Mouse (Mus musculus): ENCODE results near the gene Fndc7. TPM values are rescaled to one million over a fixed set of nuclear protein-coding genes. Genes with fewer than 3 reads are reported as not detected.
"Not testable (repeated sequence)": the region's sequence is repeated elsewhere in the genome, so short reads cannot be mapped to it uniquely, and the experiment has no call there.

Fndc7 gene
- polyA plus RNA-seq, 2 experiments: 0.23 to 0.35 TPM

GRCm38 (mm10) chr3:108839647-108839999 is 50.2 kb downstream of the Fndc7 start:
- H3K4me1 ChIP-seq (ENCODE audit: control insufficient read depth, insufficient read depth, low read length): peaks cover 14% of the 10 kb centered on the region
- ATAC-seq (ENCODE audit: low FRiP score, low read depth): no peak
- H3K27ac ChIP-seq (replicated peaks; ENCODE audit: low read depth, low read length): peak overlapping the region; percentile 75
- H3K27me3 ChIP-seq (ENCODE audit: control insufficient read depth, insufficient read depth, low read length): no peaks in the 10 kb centered on the region
- no peak for TF ChIP-seq POLR2A (IDR thresholded peaks at IDR 0.05; ENCODE audit: borderline replicate concordance, extremely low read depth, insufficient read depth, insufficient read length)
- H3K4me2 ChIP-seq (replicated peaks; ENCODE audit: low read depth, low read length, severe bottlenecking): peak overlapping the region; percentile 58
- no peaks in the 10 kb centered on the region for H3K36me3 ChIP-seq (ENCODE audit: control insufficient read depth, insufficient read depth, low read length)
- peak; percentile 19 for DNase-seq (ENCODE audit: low spot score)
- H3K4me3 ChIP-seq (replicated peaks; ENCODE audit: low read length): peak overlapping the region; percentile 87
- H3K9ac ChIP-seq (ENCODE audit: low read depth, low read length, severe bottlenecking): peak overlapping the region; percentile 72
- H3K9me3 ChIP-seq (ENCODE audit: control insufficient read depth, low read length): no peaks in the 10 kb centered on the region
- 4% methylated on average over 8 of the region's 8 CpGs for WGBS

DNA sequence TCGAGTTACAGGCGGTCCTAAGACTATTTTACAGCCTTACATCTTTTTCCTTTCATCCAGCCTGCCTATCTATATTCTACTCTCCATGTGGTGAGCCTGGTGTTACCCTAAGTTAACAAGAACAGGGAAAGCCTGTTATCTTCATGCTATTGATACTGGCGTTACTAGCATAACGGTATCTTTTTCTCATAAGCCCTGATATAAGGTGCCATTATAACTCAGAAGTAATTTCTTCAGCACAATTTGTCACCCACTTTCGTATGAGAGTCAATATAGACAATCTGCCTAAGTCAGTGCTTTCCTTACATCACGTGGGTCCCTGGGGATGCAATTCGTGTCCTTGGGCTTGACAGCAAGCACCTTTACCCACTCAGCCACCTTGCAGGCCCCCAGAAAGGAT is 50.8 kb downstream of the Fndc7 start:
- no peak overlapping the region for H3K27ac ChIP-seq (replicated peaks; ENCODE audit: low read depth, low read length)
- H3K9ac ChIP-seq (ENCODE audit: low read depth, low read length, severe bottlenecking): 0 out of 2 replicates have a peak overlapping the region, but pooled peaks have one; percentile 72
- H3K4me1 ChIP-seq (ENCODE audit: control insufficient read depth, insufficient read depth, low read length): peaks cover 14% of the 10 kb centered on the region
- no peak for TF ChIP-seq POLR2A (IDR thresholded peaks at IDR 0.05; ENCODE audit: borderline replicate concordance, extremely low read depth, insufficient read depth, insufficient read length)
- H3K4me2 ChIP-seq (replicated peaks; ENCODE audit: low read depth, low read length, severe bottlenecking): peak overlapping the region; percentile 58
- peak overlapping the region; percentile 87 for H3K4me3 ChIP-seq (replicated peaks; ENCODE audit: low read length)
- ATAC-seq (ENCODE audit: low FRiP score, low read depth): no peak
- no peaks in the 10 kb centered on the region for H3K9me3 ChIP-seq (ENCODE audit: control insufficient read depth, low read length)
- no peaks in the 10 kb centered on the region for H3K36me3 ChIP-seq (ENCODE audit: control insufficient read depth, insufficient read depth, low read length)
- no peak for DNase-seq (ENCODE audit: low spot score)
- no peaks in the 10 kb centered on the region for H3K27me3 ChIP-seq (ENCODE audit: control insufficient read depth, insufficient read depth, low read length)
- 83% methylated on average over 7 of the region's 7 CpGs for WGBS

DNA sequence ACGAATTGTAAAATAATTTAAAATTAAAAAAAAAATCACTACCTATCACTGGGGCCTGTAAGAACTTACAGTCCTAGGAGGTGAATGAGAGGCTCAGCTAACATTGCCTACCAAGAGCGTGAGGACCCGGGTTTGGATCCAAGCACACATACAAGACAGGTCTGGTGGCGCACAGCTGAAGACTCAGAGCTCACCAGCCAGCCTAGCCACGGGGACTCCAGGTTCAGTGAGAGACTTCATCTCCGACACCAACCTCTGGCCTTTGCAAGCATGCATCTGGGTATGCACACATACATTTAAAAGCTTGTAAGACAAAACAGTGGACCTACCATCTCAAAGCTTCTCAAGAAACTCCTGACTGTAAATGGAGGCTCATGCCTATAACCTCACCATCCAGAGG is 52.9 kb downstream of the Fndc7 start:
- no peak for TF ChIP-seq POLR2A (IDR thresholded peaks at IDR 0.05; ENCODE audit: borderline replicate concordance, extremely low read depth, insufficient read depth, insufficient read length)
- DNase-seq (ENCODE audit: low spot score) (no peak), ATAC-seq (ENCODE audit: low FRiP score, low read depth) (no peak)
- Histone ChIP-seq H3K27ac (replicated peaks; ENCODE audit: low read depth, low read length) (no peak overlapping the region), H3K4me3 (replicated peaks; ENCODE audit: low read length) (no peak overlapping the region), H3K4me2 (replicated peaks; ENCODE audit: low read depth, low read length, severe bottlenecking) (no peak overlapping the region), H3K36me3 (ENCODE audit: control insufficient read depth, insufficient read depth, low read length) (no peaks in the 10 kb centered on the region), H3K9me3 (ENCODE audit: control insufficient read depth, low read length) (no peaks in the 10 kb centered on the region), H3K27me3 (ENCODE audit: control insufficient read depth, insufficient read depth, low read length) (no peaks in the 10 kb centered on the region), H3K9ac (ENCODE audit: low read depth, low read length, severe bottlenecking) (no peak overlapping the region), H3K4me1 (ENCODE audit: control insufficient read depth, insufficient read depth, low read length) (peaks cover 14% of the 10 kb centered on the region)
- 95% methylated on average over 6 of the region's 6 CpGs for WGBS

GRCm38 (mm10) chr3:108833717-108834116 is 56.1 kb downstream of the Fndc7 start:
- H3K9ac ChIP-seq (ENCODE audit: low read depth, low read length, severe bottlenecking); DNase-seq (ENCODE audit: low spot score); H3K4me2 ChIP-seq (replicated peaks; ENCODE audit: low read depth, low read length, severe bottlenecking); H3K4me1 ChIP-seq (ENCODE audit: control insufficient read depth, insufficient read depth, low read length); ATAC-seq (ENCODE audit: low FRiP score, low read depth); H3K27me3 ChIP-seq (ENCODE audit: control insufficient read depth, insufficient read depth, low read length); H3K9me3 ChIP-seq (ENCODE audit: control insufficient read depth, low read length); H3K36me3 ChIP-seq (ENCODE audit: control insufficient read depth, insufficient read depth, low read length); H3K4me3 ChIP-seq (replicated peaks; ENCODE audit: low read length); H3K27ac ChIP-seq (replicated peaks; ENCODE audit: low read depth, low read length): not testable (repeated sequence)
- WGBS: 97% methylated on average over 1 of the region's 1 CpGs

DNA sequence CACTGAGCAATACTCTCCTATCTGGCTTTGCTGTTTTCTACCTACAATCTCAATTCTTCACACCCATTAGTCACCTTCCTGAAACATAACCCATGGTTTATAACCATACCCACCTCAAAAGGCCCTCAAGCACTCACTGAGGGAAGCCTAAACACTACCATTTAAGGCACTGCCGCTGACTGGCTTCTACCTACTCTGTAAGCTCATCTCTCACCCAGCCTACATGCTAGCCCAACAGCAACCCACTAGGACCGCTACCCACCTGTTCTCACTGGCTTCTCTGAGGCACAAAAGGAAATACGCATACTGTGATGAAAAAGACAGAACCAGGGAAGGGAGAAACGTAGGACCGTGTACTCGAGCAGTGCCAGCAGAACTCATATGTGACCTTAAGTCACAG is 58.1 kb downstream of the Fndc7 start:
- Histone ChIP-seq H3K4me1 (ENCODE audit: control insufficient read depth, insufficient read depth, low read length) (no peaks in the 10 kb centered on the region), H3K36me3 (ENCODE audit: control insufficient read depth, insufficient read depth, low read length) (peaks cover 9% of the 10 kb centered on the region), H3K4me2 (replicated peaks; ENCODE audit: low read depth, low read length, severe bottlenecking) (no peak overlapping the region), H3K9ac (ENCODE audit: low read depth, low read length, severe bottlenecking) (no peak overlapping the region), H3K9me3 (ENCODE audit: control insufficient read depth, low read length) (no peaks in the 10 kb centered on the region), H3K4me3 (replicated peaks; ENCODE audit: low read length) (no peak overlapping the region), H3K27ac (replicated peaks; ENCODE audit: low read depth, low read length) (no peak overlapping the region), H3K27me3 (ENCODE audit: control insufficient read depth, insufficient read depth, low read length) (no peaks in the 10 kb centered on the region)
- DNase-seq (ENCODE audit: low spot score): no peak
- ATAC-seq (ENCODE audit: low FRiP score, low read depth): no peak
- WGBS: 93% methylated on average over 6 of the region's 6 CpGs
- no peak for TF ChIP-seq POLR2A (IDR thresholded peaks at IDR 0.05; ENCODE audit: borderline replicate concordance, extremely low read depth, insufficient read depth, insufficient read length)

DNA sequence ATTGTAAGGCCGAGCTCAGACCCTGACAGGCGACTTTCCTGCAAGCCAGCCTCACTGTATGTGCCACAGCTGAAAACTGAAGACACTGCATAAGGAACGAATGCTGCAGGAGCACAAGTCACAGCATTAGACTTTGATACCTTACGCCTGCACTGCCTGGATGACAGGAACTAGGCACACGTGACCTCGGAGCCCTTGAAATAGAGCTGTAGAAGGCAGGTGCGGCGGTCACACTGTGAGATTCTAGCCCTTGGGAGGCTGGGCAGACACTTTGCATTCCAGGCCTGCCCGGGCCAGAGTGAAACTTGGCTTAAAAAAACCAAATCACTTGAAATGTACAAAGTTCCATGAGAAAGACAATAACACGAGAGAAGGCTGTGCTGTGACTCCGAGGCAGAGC is 59.3 kb downstream of the Fndc7 start:
- DNase-seq (ENCODE audit: low spot score): no peak

More for the DNA sequence above, 59.3 kb downstream of the Fndc7 start:
- H3K9ac ChIP-seq (ENCODE audit: low read depth, low read length, severe bottlenecking): no peak overlapping the region
- H3K4me1 ChIP-seq (ENCODE audit: control insufficient read depth, insufficient read depth, low read length): no peaks in the 10 kb centered on the region
- H3K4me2 ChIP-seq (replicated peaks; ENCODE audit: low read depth, low read length, severe bottlenecking): no peak overlapping the region
- no peak overlapping the region for H3K4me3 ChIP-seq (replicated peaks; ENCODE audit: low read length)
- no peaks in the 10 kb centered on the region for H3K27me3 ChIP-seq (ENCODE audit: control insufficient read depth, insufficient read depth, low read length)
- 69% methylated on average over 11 of the region's 11 CpGs for WGBS
- peaks cover 19% of the 10 kb centered on the region for H3K36me3 ChIP-seq (ENCODE audit: control insufficient read depth, insufficient read depth, low read length)
- TF ChIP-seq POLR2A (IDR thresholded peaks at IDR 0.05; ENCODE audit: borderline replicate concordance, extremely low read depth, insufficient read depth, insufficient read length): no peak
- ATAC-seq (ENCODE audit: low FRiP score, low read depth): peak; percentile 57; the same call in 1 of the 2 replicates
- H3K9me3 ChIP-seq (ENCODE audit: control insufficient read depth, low read length): no peaks in the 10 kb centered on the region
- H3K27ac ChIP-seq (replicated peaks; ENCODE audit: low read depth, low read length): no peak overlapping the region
